11 mouse cellular contexts compared by ENCODE assay signal in the genomic region with DNA sequence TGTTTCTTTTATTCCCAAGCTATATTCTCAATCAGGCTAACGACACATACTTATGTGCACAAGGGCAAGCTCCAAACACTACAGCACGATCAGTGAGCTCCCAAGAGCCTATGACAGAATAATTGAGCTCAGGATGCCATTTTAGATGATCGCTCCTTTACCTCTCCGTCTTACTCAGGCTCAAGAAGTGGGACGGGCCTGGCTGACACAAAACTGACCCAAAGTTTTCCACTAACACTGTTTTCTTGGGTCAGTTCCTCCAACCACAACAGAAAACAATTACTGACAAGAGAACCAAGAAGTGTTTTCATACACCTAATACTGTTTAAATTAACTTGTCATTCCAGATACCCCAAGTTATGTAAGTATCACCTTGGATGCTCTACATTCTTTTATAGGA. TPM values are rescaled to one million over a fixed set of nuclear protein-coding genes. Genes with fewer than 3 reads are reported as not detected.
A peak's percentile ranks its signal among the peaks of the same experiment; 100 is the strongest.
DNase-seq lines count a peak whose midpoint lies in the region; ATAC-seq lines count a peak whose summit lies in the region.
"Had no signal": no experiment of that assay in that cellular context is flagged by ENCODE, and none has a peak within 500 bp of the region (broad histone marks: within the 10 kb centered on the region; RNA-seq: fewer than 3 reads in every experiment).

No protein-coding gene starts in this region.

- peak overlapping the region; percentile 98 for H3K9ac ChIP-seq in heart, embryonic 13.5 days
- no peak overlapping the region for H3K9ac ChIP-seq in neural tube, embryonic 12.5 days
- H3K9ac ChIP-seq in limb, embryonic 15.5 days, result no peak overlapping the region

- no peak overlapping the region for H3K27ac ChIP-seq in heart, embryonic 13.5 days (replicated peaks)
- no peak overlapping the region for H3K27ac ChIP-seq in neural tube, embryonic 12.5 days
- H3K27ac ChIP-seq in limb, embryonic 15.5 days, result no peak overlapping the region
- H3K27ac ChIP-seq: left cerebral cortex, adult 2 months had no signal

- no peaks in the 10 kb centered on the region for H3K9me3 ChIP-seq in heart, embryonic 13.5 days
- no peaks in the 10 kb centered on the region for H3K9me3 ChIP-seq in neural tube, embryonic 12.5 days
- H3K9me3 ChIP-seq in limb, embryonic 15.5 days, result no peaks in the 10 kb centered on the region

- H3K4me3 ChIP-seq in heart, embryonic 13.5 days, result peak overlapping the region; percentile 89
- no peak overlapping the region for H3K4me3 ChIP-seq in neural tube, embryonic 12.5 days
- H3K4me3 ChIP-seq in limb, embryonic 15.5 days, result no peak overlapping the region

- H3K4me2 ChIP-seq in heart, embryonic 13.5 days, result peak overlapping the region; percentile 88
- H3K4me2 ChIP-seq in neural tube, embryonic 12.5 days (replicated peaks), result peak overlapping the region; percentile 68; the same call in 1 of the 2 replicates
- H3K4me2 ChIP-seq in limb, embryonic 15.5 days, result peak overlapping the region; percentile 66; the same call in 1 of the 2 replicates

- H3K36me3 ChIP-seq in heart, embryonic 13.5 days, result no peaks in the 10 kb centered on the region
- no peaks in the 10 kb centered on the region for H3K36me3 ChIP-seq in neural tube, embryonic 12.5 days
- H3K36me3 ChIP-seq in limb, embryonic 15.5 days, result no peaks in the 10 kb centered on the region

- 81% methylated on average over 5 of the region's 5 CpGs for WGBS in heart, embryonic 13.5 days
- 94% methylated on average over 5 of the region's 5 CpGs for WGBS in neural tube, embryonic 12.5 days
- 87% methylated on average over 5 of the region's 5 CpGs for WGBS in limb, embryonic 15.5 days

- peaks cover 39% of the 10 kb centered on the region for H3K4me1 ChIP-seq in heart, embryonic 13.5 days
- H3K4me1 ChIP-seq in neural tube, embryonic 12.5 days, result peaks cover 16% of the 10 kb centered on the region
- H3K4me1 ChIP-seq in limb, embryonic 15.5 days, result peaks cover 7% of the 10 kb centered on the region; the same call in 1 of the 2 replicates

- H3K27me3 ChIP-seq in heart, embryonic 13.5 days (replicated peaks), result no peaks in the 10 kb centered on the region
- H3K27me3 ChIP-seq in neural tube, embryonic 12.5 days (replicated peaks), result no peaks in the 10 kb centered on the region
- no peaks in the 10 kb centered on the region for H3K27me3 ChIP-seq in limb, embryonic 15.5 days

- no peak for DNase-seq in heart, adult 18-20 months
- DNase-seq in neural tube, embryonic 10.5 days (ENCODE audit: extremely low spot score, low spot score), result no peak
- no peak for DNase-seq in embryo, embryonic 9.5 days (ENCODE audit: extremely low spot score)
- no peak for DNase-seq in frontal cortex, postnatal 10 days (ENCODE audit: low spot score in 2 of 2)
- DNase-seq: cerebellum, postnatal 14 days; gastrocnemius, postnatal 25 days had no signal

- ATAC-seq in heart, embryonic 13.5 days (ENCODE audit: extremely low read depth, insufficient number of reproducible peaks, low FRiP score, low TSS enrichment), result no peak
- no peak for ATAC-seq in neural tube, embryonic 12.5 days (ENCODE audit: low FRiP score, low read depth)
- ATAC-seq in limb, embryonic 15.5 days (ENCODE audit: insufficient number of reproducible peaks, low FRiP score, low TSS enrichment, low read depth), result no peak
- ATAC-seq in monocyte, adult 5-6 weeks (replicated peaks; ENCODE audit: insufficient number of reproducible peaks, low FRiP score, low TSS enrichment, poor library complexity, severe bottlenecking), result no peak

RNA-seq across cellular contexts. Expression of gene Kbtbd2, which starts 2.8 kb away (rescaled TPM):
- 28.5 and 29.5 TPM in 2 replicates for polyA plus RNA-seq in heart, embryonic 13.5 days (2015; fragmentation: Nextera tagmentation; extraction: Ambion mirVana)
- total RNA-seq in heart, adult 18-20 months (2021), result 10 to 100 TPM; 33.2 to 37.3 TPM
- 41.5 and 46.5 TPM in 2 replicates for polyA plus RNA-seq in neural tube, embryonic 12.5 days (2016; fragmentation: Nextera tagmentation; extraction: Ambion mirVana)
- polyA plus RNA-seq in limb, embryonic 15.5 days (2015; fragmentation: Nextera tagmentation; extraction: Ambion mirVana), result 23.2 and 25.5 TPM in 2 replicates
- 75.5 to 79.5 TPM (median 77.3 TPM) in 3 replicates for total RNA-seq in monocyte, adult 5-6 weeks (2017)

RNA-seq across cellular contexts. Expression of gene Fkbp9, which starts 37.0 kb away (rescaled TPM):
- polyA plus RNA-seq in heart, embryonic 13.5 days (2015; fragmentation: Nextera tagmentation; extraction: Ambion mirVana), result 131 and 139 TPM in 2 replicates
- 10 to 100 TPM; 90.3 to 90.9 TPM for total RNA-seq in heart, adult 18-20 months (2021)
- 52.8 and 55.2 TPM in 2 replicates for polyA plus RNA-seq in neural tube, embryonic 12.5 days (2016; fragmentation: Nextera tagmentation; extraction: Ambion mirVana)
- 234 and 259 TPM in 2 replicates for polyA plus RNA-seq in limb, embryonic 15.5 days (2015; fragmentation: Nextera tagmentation; extraction: Ambion mirVana)
- 0.29 to 1.2 TPM (median 0.32 TPM) in 3 replicates for total RNA-seq in monocyte, adult 5-6 weeks (2017)
